Mouse (Mus musculus) layer of hippocampus, postnatal 10 days (tissue): ENCODE measurements around the gene Tmem26. TPM values are rescaled to one million over a fixed set of nuclear protein-coding genes. Genes with fewer than 3 reads are reported as not detected.
"Not testable (repeated sequence)": the region's sequence is repeated elsewhere in the genome, so short reads cannot be mapped to it uniquely, and the experiment has no call there.

ENCODE experiments used
- DNase-seq, 2 experiments: peaks; one replicate each; pipeline ENCODE4 v3.0.0; 2021; ENCODE audit warnings: low spot score in 2 of 2
- long read RNA-seq: library from polyadenylated mRNA; stranded (forward); transcript quantifications from one replicate; pipeline ENCODE4 v2.0.0, GENCODE M21; 2023
- total RNA-seq, 2 experiments: library from RNA; stranded (reverse); gene quantifications; 2 replicates each; pipeline ENCODE4 v1.2.3; 2021

Gene Tmem26
- under 1 TPM; 0.33 to 0.66 TPM for total RNA-seq
- long read RNA-seq, result 0 reads

DNA sequence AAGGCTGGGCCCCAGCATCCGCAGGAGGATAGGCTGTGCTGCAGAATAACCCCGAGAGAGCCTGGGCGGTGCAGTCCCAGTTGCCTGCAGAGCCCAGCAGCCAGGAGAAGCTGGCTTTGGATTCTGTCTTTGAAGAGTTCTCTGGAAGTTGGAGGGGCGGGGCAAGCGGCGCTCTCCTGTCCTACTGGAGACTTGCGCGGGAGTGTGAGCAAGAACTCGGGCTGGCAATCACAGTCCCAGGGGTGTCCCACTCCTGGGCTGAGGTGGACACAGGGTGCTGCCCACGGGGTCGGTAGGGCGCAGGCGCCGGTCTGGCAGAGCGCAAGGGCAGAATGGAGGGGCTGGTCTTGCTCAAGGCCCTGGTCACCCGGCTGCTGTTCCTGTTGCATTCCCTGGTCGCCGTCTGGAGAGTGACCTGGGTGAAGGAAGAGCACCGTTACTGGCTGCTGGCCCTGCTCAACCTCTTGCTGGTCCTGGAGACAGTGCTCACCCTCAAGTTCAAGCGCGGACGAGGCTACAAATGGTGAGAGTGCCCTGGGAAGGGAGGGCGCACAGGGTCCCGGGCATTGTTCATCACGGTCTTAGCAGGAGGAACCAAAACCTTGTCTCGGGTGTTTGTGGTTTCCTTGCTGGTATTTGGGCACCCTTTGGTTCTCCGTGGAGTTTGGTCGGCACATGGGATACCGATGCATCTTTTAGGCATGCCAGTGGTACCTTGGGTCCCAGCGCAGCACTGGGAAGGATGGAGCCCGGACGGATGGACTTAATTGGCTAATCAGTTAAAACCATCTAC, at the start of gene Tmem26:
Tmem26 (plus strand) TSS at position 79 of the 793 bp plus-strand sequence.
- DNase-seq, result peak in 1 of 2 experiments; percentile 4

GRCm38 (mm10) chr10:68678678-68679077, 44.8 kb upstream of the Tmem26 start:
- DNase-seq, result no peak

GRCm38 (mm10) chr10:68681233-68681632, 42.2 kb upstream of the Tmem26 start:
- no peak for DNase-seq

DNA sequence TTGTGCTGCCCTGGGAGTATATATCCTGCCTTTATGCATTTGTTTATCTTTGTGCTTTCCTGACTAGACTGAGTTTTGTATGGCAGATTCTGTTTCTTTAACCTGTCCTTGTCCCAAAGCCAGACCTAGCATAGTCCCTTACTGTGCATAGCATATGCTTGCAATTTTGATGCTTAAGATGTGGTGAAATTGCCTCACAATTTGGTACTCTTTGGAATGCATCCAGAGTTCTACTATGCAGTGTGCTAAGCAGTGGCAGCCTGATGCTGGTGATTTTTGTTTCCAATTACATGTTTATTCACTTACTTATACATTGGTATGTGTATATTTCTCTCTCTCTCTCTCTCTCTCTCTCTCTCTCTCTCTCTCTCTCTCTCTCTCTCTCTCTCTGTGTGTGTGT, 37.9 kb upstream of the Tmem26 start:
- no peak for DNase-seq

GRCm38 (mm10) chr10:68691116-68691515, 32.3 kb upstream of the Tmem26 start:
- DNase-seq, result no peak

GRCm38 (mm10) chr10:68692401-68692800, 31.0 kb upstream of the Tmem26 start:
- no peak for DNase-seq

GRCm38 (mm10) chr10:68695760-68696336, 27.6 kb upstream of the Tmem26 start:
- no peak for DNase-seq

- DNase-seq, result no peak
These were observed 19.2 kb upstream of the Tmem26 start for GRCm38 (mm10) chr10:68704268-68704667.

DNA sequence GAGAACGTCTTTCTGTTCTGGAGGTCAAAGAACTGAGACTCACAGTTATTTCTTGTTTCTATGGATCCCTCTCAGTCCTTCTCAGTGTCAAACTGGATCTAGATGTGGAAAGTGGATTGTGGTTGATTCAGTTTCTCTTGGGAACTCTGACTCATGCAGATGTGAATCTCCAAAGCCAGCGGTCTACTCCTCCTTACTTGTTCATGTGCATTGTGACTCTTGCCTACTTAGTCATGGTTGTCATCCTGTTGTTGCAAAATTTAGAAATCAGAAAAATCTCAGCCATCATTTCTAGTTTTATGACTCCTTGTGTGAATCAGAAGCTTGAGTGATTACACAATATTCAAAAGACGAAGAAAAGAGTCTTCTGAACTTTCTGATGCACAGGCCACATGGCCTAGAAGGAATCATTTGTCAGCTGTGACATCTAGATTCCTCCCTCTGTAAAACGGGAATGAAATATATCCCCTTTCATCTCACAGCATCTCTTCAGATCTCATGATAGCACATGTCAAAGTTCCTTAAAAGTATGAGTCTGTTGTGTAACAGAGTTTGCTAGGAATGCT, 17.9 kb upstream of the Tmem26 start:
- no peak for DNase-seq

GRCm38 (mm10) chr10:68707014-68707852, 16.2 kb upstream of the Tmem26 start:
- no peak for DNase-seq

- no peak for DNase-seq
These were observed 10.5 kb upstream of the Tmem26 start for GRCm38 (mm10) chr10:68712926-68713325.

GRCm38 (mm10) chr10:68714302-68714701, 9.1 kb upstream of the Tmem26 start:
- DNase-seq, result no peak

- no peak for DNase-seq
These were observed 8.1 kb upstream of the Tmem26 start for GRCm38 (mm10) chr10:68715396-68715795.

- no peak for DNase-seq
These were observed 5.1 kb upstream of the Tmem26 start for GRCm38 (mm10) chr10:68718375-68718774.

- no peak for DNase-seq
These were observed 2.5 kb upstream of the Tmem26 start for GRCm38 (mm10) chr10:68720887-68721400.

- no peak for DNase-seq
These were observed 431 bp upstream of the Tmem26 start for GRCm38 (mm10) chr10:68723015-68723414.

- peak; percentile 6 to 33 for DNase-seq
These were observed 895 bp downstream of the Tmem26 start for GRCm38 (mm10) chr10:68724361-68724720.

GRCm38 (mm10) chr10:68727464-68727863, 4.0 kb downstream of the Tmem26 start:
- DNase-seq, result no peak

- DNase-seq, result no peak
These were observed 12.2 kb downstream of the Tmem26 start for GRCm38 (mm10) chr10:68735621-68736020.

DNA sequence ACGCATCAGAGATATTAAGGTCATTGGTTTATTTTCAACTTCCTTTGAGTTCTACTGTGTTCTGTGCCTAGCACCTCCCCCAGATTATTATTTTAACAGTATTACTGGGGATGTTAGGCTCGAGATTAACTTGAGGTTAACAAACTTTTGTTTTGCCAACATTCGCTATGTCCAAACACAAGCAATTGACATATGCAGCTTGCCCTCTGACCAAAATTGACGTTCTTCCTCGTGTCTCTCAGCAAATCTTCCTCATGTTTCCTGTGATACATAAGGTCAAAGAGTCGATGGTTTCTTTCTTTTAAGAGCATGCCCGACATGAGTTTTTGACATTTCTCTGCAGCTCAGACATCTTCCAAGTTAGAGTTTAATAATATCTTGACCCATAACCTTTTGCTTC, 13.9 kb downstream of the Tmem26 start:
- no peak for DNase-seq

- not testable (repeated sequence) for DNase-seq
These were observed 15.5 kb downstream of the Tmem26 start for GRCm38 (mm10) chr10:68738981-68739380.
